Mouse (Mus musculus) neural tube, embryonic 13.5 days (tissue): ENCODE measurements around the gene Carf. TPM values are rescaled to one million over a fixed set of nuclear protein-coding genes. Genes with fewer than 3 reads are reported as not detected.
"Not testable (repeated sequence)": the region's sequence is repeated elsewhere in the genome, so short reads cannot be mapped to it uniquely, and the experiment has no call there.

Experiments
- ATAC-seq: fragments of 200-750 bp; cut with Nextera tagmentation; 2 replicates; pipeline ENCODE4 v1.8.0; 2017; ENCODE audit warnings: low read depth, mild to moderate bottlenecking, moderate TSS enrichment, moderate library complexity
- H3K27ac ChIP-seq: fragments of 300-500 bp; sonication (generic); replicated peaks from 2 replicates; pipeline ENCODE4 v1.5.1; 2015; ENCODE audit warnings: moderate library complexity, mild to moderate bottlenecking, inconsistent platforms
- H3K27me3 ChIP-seq: fragments of 300-500 bp; sonication (generic); 2 replicates; pipeline ENCODE4 v1.6.1; 2015; ENCODE audit warnings: mild to moderate bottlenecking, inconsistent platforms
- H3K36me3 ChIP-seq: fragments of 300-500 bp; sonication (generic); 2 replicates; pipeline ENCODE4 v1.6.1; 2015; ENCODE audit warnings: mild to moderate bottlenecking, inconsistent platforms
- H3K4me1 ChIP-seq: fragments of 300-500 bp; sonication (generic); replicated peaks from 2 replicates; pipeline ENCODE4 v1.6.1; 2015; ENCODE audit warnings: inconsistent platforms
- H3K4me2 ChIP-seq: fragments of 300-500 bp; sonication (generic); 2 replicates; pipeline ENCODE4 v1.6.1; 2015; ENCODE audit warnings: inconsistent platforms, mild to moderate bottlenecking, moderate library complexity
- H3K4me3 ChIP-seq: fragments of 300-500 bp; sonication (generic); 2 replicates; pipeline ENCODE4 v1.5.1; 2015; ENCODE audit warnings: mild to moderate bottlenecking, inconsistent platforms
- H3K9ac ChIP-seq: fragments of 300-500 bp; sonication (generic); 2 replicates; pipeline ENCODE4 v1.6.1; 2015; ENCODE audit warnings: moderate library complexity, mild to moderate bottlenecking, inconsistent platforms
- H3K9me3 ChIP-seq: fragments of 300-500 bp; sonication (generic); 2 replicates; pipeline ENCODE4 v1.6.1; 2016; ENCODE audit warnings: inconsistent platforms
- WGBS: fragments of 180-500 bp; shearing (Covaris S2); methylation state at CpG from one replicate; pipeline ENCODE4 v1.1.7; 2015; 5-methylcytosine and 5-hydroxymethylcytosine counted together
- polyA plus RNA-seq: library from polyadenylated mRNA; unstranded; fragments of >200 nt; fragmentation: Nextera tagmentation; extraction: Ambion mirVana; gene quantifications from 2 replicates; pipeline ENCODE4 v1.2.1, GENCODE M21; 2015

Gene Carf
- 7.9 and 8.3 TPM in 2 replicates for polyA plus RNA-seq

DNA sequence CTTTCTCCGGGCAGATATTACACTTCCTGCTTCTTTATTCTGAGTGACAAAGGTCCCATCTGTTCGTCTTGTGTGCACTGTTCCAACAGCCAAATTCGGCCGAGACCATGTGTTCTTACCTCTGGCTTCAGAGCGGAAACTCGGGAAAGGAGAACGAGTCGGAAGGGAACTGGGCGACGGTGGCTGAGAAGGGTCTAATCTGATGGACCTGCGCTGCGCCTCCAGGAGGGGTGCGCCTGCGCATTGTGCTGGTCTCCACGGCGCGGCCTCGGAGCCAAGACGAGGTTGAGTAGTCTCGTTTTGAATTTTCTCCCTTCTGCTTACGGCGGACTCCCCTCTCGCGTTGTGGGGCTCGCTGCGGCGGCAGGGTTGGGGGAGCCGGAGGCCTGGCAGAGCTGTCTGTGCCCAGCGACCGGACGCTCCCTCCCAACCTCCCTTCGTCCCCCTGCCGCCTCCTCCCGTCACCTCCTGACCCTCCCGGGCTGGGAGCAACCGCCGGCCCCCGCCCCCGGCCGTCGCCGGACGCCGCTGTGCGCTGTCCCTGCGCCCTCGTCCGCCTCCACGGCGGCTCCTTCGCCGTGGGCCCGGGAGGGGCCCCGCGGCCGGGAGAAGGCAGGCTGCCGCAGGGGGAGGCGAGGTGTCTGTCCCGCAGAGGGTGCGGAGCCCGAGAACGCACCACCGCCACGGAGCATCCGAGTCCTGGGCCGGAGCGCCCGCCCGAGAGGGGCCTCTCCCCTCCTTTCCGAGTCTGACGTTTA is at the start of gene Carf, which contains the start of gene Wdr12:
Gene Carf (plus strand): TSS at position 224 of the 758 bp plus-strand sequence.
Gene Wdr12 (minus strand): TSS at position 622 of the 758 bp plus-strand sequence.
- under 1% methylated on average over 70 of the region's 71 CpGs for WGBS
- H3K27me3 ChIP-seq = no peaks in the 10 kb centered on the region
- peak within 1 kb of the TSS; percentile 72 for H3K4me2 ChIP-seq
- peak within 1 kb of the TSS; percentile 97 for H3K9ac ChIP-seq
- no peaks in the 10 kb centered on the region for H3K9me3 ChIP-seq
- peak; percentile 99 for ATAC-seq
- peak within 1 kb of the TSS; percentile 94 for H3K4me3 ChIP-seq
- peak within 1 kb of the TSS; percentile 99 for H3K27ac ChIP-seq
- H3K36me3 ChIP-seq = peaks cover 9% of the 10 kb centered on the region
- H3K4me1 ChIP-seq = peaks cover 12% of the 10 kb centered on the region

DNA sequence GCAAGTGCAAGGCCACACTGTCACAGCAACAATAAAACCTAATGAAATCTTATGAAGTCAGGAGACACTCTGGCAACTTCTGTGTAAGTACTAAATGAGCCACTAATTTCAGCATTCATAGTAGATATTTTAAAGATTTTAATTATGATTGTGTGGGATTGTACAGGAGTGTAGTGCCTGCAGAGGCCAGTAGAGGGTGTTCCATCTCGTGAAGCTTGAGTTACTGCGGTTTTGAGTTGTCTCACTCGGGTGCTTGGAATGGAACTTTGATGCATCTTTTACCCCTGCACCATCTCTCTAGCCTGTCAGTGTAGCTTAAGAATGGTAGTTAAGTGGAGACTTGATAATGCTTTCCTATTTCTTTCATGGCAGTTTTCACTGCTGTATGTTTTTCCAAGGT is 43.4 kb upstream of the Carf start:
- Histone ChIP-seq H3K9ac (no peak overlapping the region), H3K4me1 (no peaks in the 10 kb centered on the region), H3K27ac (no peak overlapping the region), H3K36me3 (no peaks in the 10 kb centered on the region), H3K27me3 (no peaks in the 10 kb centered on the region), H3K4me2 (no peak overlapping the region), H3K9me3 (no peaks in the 10 kb centered on the region), H3K4me3 (no peak overlapping the region)
- no peak for ATAC-seq
- WGBS = 36% methylated on average over 3 of the region's 3 CpGs

DNA sequence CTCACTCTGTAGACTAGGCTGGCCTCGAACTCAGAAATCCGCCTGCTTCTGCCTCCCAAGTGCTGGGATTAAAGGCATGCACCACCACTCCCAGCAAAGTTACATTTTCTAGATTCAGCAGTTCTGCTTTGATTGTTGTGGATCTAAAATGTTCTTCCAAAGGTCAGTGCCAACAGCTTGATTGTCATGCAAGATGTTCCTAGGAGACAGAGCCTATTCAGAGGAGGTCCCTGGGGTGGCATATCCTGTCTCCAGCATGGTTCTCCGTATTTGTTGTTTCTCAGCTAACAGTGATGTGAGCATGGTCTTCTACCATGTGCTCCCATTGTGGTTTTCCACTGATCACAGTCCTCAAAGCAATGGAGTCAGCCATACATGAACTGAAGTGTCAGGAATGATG is 41.7 kb upstream of the Carf start:
- Histone ChIP-seq H3K4me2 (no peak overlapping the region), H3K4me1 (no peaks in the 10 kb centered on the region), H3K4me3 (no peak overlapping the region), H3K9ac (no peak overlapping the region), H3K27me3 (no peaks in the 10 kb centered on the region), H3K9me3 (no peaks in the 10 kb centered on the region), H3K27ac (no peak overlapping the region), H3K36me3 (no peaks in the 10 kb centered on the region)
- ATAC-seq = no peak
- 84% methylated on average over 3 of the region's 3 CpGs for WGBS

DNA sequence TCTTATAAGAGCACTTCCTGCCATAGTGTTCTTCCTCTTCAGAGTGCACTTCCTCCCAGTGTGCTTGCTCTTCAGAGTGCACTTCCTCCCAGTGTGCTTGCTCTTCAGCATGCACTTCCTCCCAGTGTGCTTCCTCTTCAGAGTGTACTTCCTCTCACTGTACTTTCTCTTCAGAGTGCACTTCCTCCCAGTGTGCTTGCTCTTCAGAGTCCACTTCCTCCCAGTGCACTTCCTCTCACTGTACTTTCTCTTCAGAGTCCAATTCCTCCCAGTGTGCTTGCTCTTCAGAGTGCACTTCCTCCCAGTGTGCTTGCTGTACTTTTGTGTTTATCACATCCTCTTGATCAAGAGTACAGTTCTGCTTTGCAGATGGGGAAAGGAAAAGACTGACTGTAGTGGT is 27.3 kb upstream of the Carf start:
- H3K9me3 ChIP-seq, ATAC-seq, H3K9ac ChIP-seq, H3K4me2 ChIP-seq, H3K4me1 ChIP-seq, H3K27ac ChIP-seq, H3K36me3 ChIP-seq, H3K4me3 ChIP-seq, H3K27me3 ChIP-seq: not testable (repeated sequence)

DNA sequence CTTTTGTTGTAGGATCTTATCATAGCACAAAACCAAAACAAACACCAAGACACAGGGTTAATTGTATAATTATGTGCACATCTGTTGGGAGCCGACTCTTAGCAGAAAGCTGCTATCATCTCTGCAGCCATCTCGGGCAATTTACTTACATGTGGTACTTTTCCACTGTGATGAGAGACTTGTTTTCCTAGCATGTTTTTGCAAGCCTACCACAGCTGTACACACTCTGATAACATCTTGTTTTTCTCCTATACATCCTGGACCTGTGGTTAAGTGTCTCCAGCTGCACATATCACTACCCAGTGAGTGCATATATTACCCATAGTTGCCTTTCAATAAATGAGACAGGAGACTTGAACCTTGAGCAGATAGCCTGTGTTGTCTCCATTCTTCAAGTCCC is 23.1 kb upstream of the Carf start:
- Histone ChIP-seq H3K27ac (no peak overlapping the region), H3K9ac (no peak overlapping the region), H3K4me2 (no peak overlapping the region), H3K9me3 (no peaks in the 10 kb centered on the region), H3K36me3 (peaks cover 29% of the 10 kb centered on the region), H3K4me1 (no peaks in the 10 kb centered on the region), H3K27me3 (no peaks in the 10 kb centered on the region), H3K4me3 (no peak overlapping the region)
- ATAC-seq = no peak
- WGBS = 90% methylated on average over 2 of the region's 2 CpGs

DNA sequence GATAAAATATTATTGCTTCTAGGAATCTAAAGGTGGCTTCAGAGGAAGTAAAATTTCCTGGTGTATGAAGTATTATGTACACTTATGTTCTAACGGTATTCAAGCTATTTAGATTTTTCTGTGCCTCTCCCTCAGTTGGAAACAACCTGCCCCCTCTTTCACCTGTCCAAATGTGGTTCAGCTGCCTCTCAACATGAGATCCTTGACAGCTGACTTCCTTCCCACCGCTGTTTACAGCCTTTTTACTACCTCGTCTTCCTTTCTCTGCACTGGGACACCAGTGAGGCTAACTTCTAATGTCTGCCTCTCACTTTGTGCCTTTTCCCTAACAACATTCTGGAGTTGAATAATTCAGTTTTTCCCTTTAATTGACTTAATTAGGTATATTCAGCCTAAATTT is 22.5 kb upstream of the Carf start:
- no peak overlapping the region for H3K9ac ChIP-seq
- no peaks in the 10 kb centered on the region for H3K27me3 ChIP-seq
- ATAC-seq = no peak
- H3K4me3 ChIP-seq = no peak overlapping the region
- no peak overlapping the region for H3K4me2 ChIP-seq
- H3K9me3 ChIP-seq = no peaks in the 10 kb centered on the region
- WGBS = 66% methylated on average over 3 of the region's 3 CpGs
- peaks cover 34% of the 10 kb centered on the region for H3K36me3 ChIP-seq
- no peak overlapping the region for H3K27ac ChIP-seq
- no peaks in the 10 kb centered on the region for H3K4me1 ChIP-seq

DNA sequence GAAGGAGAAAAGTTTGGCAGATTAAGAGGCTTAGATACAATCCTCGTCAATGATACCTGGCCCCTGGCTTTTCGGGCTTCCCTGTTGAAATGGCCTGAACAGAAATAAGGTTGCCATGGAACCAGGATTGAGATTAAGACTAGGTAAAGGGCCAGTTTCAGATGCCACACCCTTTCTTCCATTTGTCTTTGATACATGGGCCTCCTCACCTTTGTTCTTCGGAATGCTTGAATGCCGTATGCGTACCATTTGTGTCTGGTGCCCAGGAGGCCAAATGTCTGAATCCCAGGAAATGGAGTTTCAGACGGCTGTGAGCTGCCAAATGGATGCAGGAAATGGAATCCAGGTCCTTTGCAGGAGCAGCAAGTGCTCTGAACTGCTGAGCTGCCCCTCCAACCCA is 21.6 kb upstream of the Carf start:
- H3K4me2 ChIP-seq = no peak overlapping the region
- 84% methylated on average over 6 of the region's 6 CpGs for WGBS
- H3K4me3 ChIP-seq = no peak overlapping the region
- no peaks in the 10 kb centered on the region for H3K27me3 ChIP-seq
- no peaks in the 10 kb centered on the region for H3K4me1 ChIP-seq
- H3K36me3 ChIP-seq = peaks cover 38% of the 10 kb centered on the region
- no peak overlapping the region for H3K27ac ChIP-seq
- H3K9ac ChIP-seq = no peak overlapping the region
- H3K9me3 ChIP-seq = no peaks in the 10 kb centered on the region
- no peak for ATAC-seq

DNA sequence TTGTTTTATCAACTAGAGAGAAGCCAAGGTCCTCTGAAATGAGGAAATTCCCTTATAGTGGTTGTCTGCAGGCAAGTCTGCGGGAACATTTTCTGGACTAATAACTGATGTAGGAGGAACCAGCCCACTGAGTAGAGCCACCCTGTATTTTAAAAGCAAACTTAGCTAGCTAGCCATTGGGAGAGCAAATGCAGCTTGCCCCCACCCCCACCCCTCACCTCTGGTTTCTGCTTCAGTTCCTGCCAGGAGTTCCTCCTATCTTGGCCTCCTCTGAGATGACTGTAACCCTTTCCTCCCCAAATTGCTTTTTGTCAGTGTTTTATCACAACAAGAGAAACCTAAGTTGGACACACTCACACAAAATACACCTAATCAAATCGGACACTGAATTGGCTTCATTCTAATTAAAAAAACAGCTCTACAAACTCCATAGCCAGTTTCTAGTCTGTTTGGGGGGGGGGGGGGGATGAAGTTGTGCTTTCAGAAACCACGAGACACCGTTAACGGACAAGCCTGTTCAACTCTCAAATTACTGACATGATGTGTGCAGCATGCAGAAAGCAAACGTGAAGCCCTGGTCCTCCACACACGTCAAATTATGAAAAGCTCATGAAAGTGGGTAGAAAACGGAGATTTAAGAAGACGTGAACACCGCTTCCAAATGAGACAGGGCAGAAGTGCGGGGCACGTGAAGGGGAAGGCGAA is 1.3 kb upstream of the Carf start:
- Histone ChIP-seq H3K9me3 (no peaks in the 10 kb centered on the region), H3K27ac (no peak overlapping the region), H3K36me3 (peaks cover 22% of the 10 kb centered on the region), H3K9ac (peak overlapping the region; percentile 97), H3K4me2 (peak overlapping the region; percentile 72), H3K4me3 (peak overlapping the region; percentile 94), H3K27me3 (no peaks in the 10 kb centered on the region), H3K4me1 (peaks cover 12% of the 10 kb centered on the region)
- no peak for ATAC-seq
- WGBS = 9% methylated on average over 13 of the region's 13 CpGs

DNA sequence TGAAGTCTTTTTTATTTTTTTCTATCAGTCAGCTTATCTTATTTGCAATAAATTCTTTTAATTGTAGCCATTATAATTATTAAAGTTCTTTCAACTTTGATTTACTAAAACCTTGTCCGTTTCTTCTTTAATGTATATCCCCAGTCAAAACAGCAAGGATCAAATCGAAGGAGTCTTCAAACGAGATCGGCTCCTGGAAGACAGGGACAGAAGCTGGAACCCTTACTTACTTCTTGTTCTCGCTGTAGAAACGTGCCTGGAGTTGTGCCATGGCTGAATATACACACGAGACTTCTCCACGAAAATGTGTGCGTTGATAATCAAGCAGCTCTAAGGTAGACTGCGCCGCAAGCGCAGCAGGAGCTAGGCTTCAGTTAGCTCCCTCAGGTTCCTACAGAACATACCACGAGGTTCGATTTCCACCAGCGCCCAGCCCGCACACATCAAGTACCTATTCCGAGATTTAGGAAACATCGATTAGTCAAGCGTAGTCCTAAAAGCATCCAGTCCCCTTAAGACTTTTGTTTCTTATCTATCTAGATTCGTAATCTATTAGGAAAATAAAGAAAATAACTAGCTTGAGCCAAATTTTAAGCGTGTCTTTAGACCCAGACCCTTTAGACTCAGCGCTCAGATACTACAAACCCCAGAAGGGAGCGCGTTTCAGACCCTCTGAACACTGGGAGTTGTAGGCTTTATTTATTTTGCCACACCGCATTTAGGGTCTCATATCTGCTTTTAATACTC is 597 bp upstream of the Carf start:
- peak overlapping the region; percentile 94 for H3K4me3 ChIP-seq
- peak overlapping the region; percentile 99 for H3K27ac ChIP-seq
- H3K27me3 ChIP-seq = no peaks in the 10 kb centered on the region
- peak overlapping the region; percentile 72 for H3K4me2 ChIP-seq
- peaks cover 12% of the 10 kb centered on the region for H3K4me1 ChIP-seq
- H3K9ac ChIP-seq = peak overlapping the region; percentile 97
- ATAC-seq = peak; percentile 92
- H3K36me3 ChIP-seq = peaks cover 16% of the 10 kb centered on the region
- WGBS = 0% methylated on average over 25 of the region's 25 CpGs
- H3K9me3 ChIP-seq = no peaks in the 10 kb centered on the region

DNA sequence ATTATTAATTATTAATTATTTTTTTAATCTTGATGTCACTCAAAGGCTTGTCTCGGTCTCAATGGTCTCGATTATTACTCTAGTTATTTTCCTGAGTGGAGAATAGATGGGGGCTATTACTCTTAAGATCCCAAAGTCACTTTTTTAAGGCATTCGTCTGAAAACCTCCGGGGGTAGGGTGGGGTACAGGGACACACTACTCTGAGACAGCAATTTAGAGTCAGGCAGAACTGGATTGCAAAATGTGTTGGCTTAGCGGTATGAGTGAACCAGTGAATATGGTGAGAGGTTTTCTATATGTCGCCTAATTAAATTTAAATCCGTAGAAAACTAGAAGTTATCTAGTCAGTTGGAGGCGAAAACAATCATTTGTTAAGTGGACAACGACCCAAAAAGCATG is 792 bp downstream of the Carf start:
- WGBS = 14% methylated on average over 9 of the region's 9 CpGs
- H3K27ac ChIP-seq = peak overlapping the region; percentile 99
- peak; percentile 7; the same call in 1 of the 2 replicates for ATAC-seq

DNA sequence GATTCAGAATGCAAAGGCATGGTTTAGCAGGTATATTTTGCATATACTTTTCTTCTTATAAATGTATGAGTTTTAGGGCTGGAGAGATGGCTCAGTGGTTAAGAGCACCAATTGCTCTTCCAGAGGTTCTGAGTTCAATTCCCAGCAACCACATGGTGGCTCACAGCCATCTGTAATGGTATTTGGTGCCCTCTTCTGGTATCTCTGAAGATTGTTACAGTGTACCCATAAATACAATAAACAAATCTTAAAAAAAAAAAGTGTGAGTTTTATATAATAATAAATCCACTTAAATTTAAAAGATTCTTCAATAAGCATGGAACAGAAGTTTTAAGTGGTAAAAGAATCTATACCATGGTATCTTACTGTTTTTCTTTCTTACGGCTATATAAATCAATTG is 6.5 kb downstream of the Carf start:
- Histone ChIP-seq H3K27me3 (no peaks in the 10 kb centered on the region), H3K4me2 (no peak overlapping the region), H3K4me3 (no peak overlapping the region), H3K9ac (no peak overlapping the region), H3K4me1 (no peaks in the 10 kb centered on the region), H3K27ac (no peak overlapping the region), H3K36me3 (peaks cover 19% of the 10 kb centered on the region), H3K9me3 (no peaks in the 10 kb centered on the region)
- 94% methylated on average over 1 of the region's 1 CpGs for WGBS
- ATAC-seq = no peak

More for the DNA sequence above, 792 bp downstream of the Carf start:
- Histone ChIP-seq H3K9ac (peak overlapping the region; percentile 97), H3K36me3 (peaks cover 5% of the 10 kb centered on the region), H3K27me3 (no peaks in the 10 kb centered on the region), H3K4me1 (peaks cover 12% of the 10 kb centered on the region), H3K9me3 (no peaks in the 10 kb centered on the region), H3K4me3 (peak overlapping the region; percentile 94), H3K4me2 (peak overlapping the region; percentile 72)
